Mouse (Mus musculus) heart, adult 11 months (tissue): Measurements from ENCODE around the gene Elp1.
A peak's percentile ranks its signal among the peaks of the same experiment; 100 is the strongest.

Source experiments
- DNase-seq: peaks from one replicate; pipeline ENCODE4 v3.0.0; 2022

The Elp1 gene

DNA sequence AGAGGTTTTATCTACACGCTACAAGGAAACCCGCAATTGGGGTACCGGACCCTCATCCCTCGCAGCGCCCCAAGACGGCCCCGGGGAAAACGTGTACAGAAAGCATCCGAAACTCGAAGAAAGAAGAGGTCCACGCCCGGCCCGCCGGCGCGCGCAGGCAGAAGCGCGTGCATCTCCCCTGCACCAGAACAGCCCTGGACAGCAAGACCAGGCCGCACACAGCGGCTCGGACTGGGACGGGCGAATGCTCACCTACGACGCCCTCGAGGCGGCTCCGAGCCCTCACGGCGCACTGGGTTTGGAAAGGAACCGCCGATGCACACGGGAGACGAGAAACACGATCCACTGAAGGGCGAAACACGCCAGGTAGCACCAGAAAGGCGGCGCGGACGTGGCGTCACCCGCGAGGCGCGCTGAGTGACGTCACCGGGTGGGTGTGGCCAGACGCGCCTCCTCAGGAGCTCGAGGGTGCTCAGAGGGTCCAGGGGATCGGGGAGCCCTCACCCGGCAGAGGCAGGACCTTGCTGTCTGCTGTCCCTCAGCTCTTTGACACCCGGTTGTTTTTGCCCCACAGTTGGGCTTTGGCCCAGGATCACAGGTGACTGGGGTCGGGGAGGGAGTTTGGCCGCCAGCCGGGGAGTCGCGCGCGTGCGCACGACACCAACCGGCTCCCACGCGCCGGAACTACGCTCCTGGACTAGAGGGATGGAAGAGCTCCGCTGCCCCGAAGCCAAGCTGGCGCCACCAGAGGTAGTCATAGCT lies at the start of gene Elp1, which contains the start of gene Fam206a:
Gene Elp1 (minus strand): TSS at position 425 of the 762 bp plus-strand sequence.
Gene Fam206a (plus strand): TSS at position 439 of the 762 bp plus-strand sequence.
- peak; percentile 99 for DNase-seq

DNA sequence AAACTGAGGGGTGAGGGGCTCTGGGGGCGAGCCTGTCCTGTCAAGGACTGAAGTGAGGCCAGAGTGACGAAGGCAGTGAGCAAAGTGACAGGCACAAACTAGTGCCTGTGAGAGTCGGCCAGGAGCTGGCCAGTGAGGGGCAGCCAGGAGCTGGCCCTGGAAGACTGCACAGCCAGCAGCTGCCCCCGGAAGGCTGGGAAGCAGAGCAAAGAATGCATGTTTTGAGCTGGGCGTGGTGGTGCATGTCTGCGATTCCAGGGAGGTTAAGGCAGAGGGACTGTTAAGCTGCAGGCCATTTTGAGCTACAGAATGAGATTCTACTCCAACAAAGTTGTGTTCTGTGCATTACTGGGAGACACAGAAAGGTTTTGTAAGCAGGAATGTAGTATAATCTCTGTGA lies 48.6 kb upstream of the Elp1 start:
- DNase-seq = no peak

DNA sequence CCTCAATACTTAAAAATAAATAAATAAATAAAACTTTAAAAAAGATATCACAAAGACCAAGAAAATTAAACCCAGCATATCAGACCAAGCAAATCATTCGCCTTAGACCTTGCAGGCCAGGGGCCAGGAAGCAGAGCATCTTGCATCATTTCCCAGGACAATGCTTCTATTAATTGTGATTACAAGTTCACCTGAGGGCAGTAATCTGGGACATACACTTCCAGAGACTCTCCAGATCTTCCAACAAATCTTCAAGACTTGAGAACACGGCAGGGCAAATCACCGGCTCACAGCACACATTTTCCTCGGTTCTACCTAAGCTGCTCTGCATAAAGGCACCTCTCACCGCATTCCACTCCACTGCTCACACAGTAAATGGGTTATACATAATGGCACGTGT lies 45.9 kb upstream of the Elp1 start:
- no peak for DNase-seq

DNA sequence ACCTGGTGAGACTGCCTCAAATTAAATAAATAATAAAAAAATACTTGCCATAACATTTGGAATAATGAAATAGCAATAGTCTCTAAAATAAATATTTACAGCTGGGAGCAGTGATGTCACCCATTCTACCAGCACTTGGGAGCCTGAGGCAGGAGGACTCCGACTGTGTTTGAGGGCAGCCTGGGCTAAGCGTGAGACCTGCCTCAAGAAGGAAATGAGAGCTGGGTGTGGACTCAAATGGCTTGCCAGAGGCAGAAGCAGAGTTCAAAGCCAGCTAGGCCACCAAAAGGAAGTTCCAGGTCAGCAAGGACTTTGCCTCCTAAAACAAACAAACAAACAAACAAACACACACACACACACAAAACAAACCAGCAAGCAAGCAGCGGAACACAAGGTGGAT lies 45.3 kb upstream of the Elp1 start:
- DNase-seq = no peak

DNA sequence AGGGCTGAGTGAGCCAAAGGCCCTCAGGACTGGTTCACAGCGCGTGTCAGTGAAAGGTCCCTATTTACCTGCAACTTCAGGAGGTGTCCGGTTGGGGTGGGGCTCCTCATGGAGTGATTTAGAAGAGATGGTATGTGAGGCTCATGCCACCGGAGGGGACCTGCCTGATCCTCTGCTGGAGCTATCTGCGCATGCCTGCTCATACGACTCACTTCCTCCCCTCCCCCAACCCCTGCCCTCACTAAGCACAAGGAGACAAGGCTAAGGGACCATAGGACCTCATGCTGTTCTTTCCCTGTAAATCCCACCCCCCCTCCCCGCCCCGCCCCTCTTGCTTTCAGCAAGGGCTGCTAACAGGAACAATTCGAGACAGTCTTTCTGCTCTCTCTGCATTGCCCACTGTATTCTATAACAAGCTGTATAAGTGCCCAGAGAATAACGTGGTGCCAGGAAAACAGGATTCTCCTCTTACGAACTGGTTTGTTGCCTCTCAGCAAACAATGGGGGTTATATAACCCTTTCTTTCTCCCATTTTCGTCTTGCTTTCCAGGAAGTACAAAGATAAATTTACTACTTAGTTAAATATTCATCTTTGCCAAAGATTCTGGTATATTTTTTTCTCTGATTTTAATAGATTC lies 43.9 kb upstream of the Elp1 start:
- DNase-seq = no peak

DNA sequence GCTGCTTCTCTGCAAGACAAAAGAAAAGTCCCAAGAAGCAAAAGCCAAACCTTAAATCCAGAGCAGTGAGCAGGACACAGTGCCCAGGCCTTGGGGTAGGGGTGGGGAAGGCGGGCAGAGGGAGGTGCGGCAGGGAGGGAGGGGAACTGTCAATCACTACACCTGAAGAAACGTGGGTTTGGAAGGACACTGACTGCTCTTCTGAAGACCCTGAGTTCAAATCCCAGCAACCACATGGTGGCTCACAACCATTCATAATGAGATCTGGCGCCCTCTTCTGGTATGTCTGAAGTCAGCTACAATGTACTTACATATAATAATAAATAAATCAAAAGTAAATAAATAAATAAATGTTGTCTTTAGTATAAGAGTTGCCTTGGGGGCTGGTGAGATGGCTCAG lies 42.8 kb upstream of the Elp1 start:
- no peak for DNase-seq

DNA sequence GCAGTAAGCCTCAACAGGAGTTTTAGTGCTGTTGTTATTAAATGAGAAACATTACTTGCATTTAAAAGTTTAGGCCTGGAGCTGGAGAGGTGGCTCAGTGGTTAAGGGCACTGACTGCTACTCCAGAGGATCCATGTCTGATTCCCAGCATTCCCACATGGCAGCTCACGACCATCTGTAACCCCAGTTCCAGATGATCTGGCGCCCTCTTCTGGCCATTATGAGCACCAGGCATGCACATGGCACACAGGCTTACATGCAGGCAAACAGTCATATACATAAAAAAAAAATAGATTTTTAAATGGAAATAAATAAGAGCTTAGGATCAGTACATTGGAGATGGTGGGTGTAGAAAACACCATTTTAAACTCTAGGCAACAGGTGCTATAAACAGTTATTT lies 41.8 kb upstream of the Elp1 start:
- no peak for DNase-seq

DNA sequence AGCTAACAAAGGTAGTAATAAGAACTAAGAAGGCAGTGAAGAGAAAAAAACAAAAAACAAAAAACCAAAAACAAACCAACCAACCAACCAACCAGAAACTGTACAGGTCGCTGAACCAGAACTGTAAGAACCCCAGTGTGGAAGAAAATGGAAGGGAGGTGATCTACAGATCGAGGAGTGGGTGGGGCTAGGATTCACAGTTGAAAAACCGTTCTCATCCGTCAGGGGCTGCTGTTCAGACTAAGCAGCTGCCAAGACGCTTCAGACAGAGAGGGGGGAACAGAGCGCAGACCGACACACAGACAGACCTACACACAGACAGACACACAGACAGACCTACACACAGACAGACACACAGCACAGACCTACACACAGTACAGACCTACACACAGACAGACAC lies 40.4 kb upstream of the Elp1 start:
- DNase-seq = no peak

DNA sequence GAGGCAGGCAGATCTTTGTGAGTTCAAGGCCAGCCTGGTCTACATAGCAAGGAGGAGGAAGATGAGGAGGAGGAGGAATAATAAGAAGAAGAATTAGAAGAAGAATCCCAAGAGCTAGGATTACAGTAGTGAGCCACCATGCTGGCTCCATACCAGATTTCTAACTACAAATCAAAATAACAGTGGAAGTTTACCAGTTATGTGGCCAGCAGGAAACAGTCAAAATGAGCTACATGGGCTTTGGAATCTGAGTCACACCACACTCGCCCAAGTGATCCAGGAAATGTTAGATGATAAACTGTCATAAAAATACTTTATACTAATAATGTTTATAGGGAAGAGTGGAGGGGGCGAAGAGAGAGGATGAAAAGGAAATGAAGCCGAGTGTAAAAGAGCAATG lies 38.2 kb upstream of the Elp1 start:
- no peak for DNase-seq

DNA sequence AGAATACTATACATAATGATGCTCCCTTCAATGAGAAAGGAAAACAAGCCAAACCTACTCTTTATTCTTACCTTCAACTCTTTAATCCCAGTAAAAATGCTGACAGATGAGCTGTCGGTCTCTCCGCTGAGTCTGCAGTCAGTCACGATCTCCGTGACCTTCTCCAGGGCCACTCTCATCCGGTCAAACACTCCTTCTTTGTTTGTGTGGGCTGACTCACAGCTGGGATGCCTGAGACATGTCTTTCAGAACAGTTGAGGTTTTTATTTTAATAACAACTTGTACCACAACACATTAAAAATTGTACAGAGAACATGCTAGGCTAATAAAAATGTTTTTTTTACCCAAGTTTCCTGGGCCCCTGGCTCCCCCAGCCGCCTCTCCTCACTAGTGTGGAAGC lies 35.5 kb upstream of the Elp1 start:
- no peak for DNase-seq

DNA sequence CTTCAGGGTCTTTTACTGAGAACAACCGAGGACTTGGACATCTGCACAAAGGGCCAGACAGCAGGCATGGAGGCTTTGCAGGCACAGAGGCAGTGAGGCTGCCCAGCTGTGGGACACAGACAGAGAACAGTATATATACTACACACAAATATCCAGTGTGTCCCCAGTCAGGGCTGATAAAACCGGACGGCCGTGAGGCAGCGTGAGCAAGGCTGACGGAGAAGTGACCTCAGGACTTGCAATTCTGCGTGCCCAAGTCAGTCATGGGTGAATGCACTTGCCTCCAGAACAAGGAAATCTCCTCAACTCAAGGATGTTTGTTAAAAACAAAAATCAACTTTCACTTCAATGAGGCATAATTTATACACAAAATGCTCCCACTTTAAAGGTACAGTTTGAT lies 29.9 kb upstream of the Elp1 start:
- no peak for DNase-seq

DNA sequence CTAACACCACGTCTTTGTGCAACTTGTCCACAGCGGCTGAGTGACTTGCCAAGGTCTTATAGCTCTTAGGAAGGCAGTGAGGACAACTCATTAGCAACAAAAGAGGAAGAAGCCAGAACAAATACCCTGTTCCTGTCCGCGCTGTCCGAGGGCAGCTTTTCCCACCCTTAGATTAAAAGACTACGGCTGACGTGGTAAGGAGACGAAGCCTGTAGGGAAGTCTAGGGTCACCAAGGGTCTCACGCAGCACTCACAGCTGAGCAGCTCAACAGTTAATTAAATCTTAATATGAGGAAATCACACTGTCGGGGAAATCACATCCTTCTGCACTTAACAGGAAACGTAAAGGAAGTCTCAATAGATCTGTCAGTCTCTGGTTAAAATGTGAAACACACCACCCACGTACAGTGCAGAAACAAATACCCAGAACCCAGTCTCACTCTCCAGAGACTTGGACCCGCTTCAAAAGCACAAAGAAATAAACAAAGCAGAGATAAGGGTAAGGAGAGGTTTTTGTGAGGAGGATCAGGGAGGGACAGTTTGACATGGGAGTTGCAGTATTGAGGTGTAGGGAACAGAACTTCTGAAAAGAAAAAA lies 29.0 kb upstream of the Elp1 start:
- DNase-seq = no peak

DNA sequence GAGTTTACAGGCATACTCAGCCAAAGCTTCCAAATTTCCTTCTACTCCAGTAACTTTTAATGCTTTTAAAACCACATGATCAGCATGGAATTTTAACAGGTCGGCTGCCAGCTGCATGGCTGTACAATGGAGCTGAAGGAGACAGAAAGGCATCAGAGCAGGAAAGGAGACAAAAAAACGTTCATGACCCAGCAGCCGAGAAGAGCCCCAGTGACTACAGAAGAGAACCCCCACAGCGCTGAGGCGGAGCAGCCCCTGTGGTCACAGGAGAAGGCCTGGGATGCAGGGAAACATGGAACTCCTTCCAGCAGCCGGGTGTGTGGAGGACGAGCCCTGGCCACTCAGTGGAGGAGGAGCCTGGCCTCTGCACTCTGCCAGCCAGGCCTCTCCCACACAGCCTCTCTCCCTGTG lies 27.4 kb upstream of the Elp1 start:
- DNase-seq = peak; percentile 93

DNA sequence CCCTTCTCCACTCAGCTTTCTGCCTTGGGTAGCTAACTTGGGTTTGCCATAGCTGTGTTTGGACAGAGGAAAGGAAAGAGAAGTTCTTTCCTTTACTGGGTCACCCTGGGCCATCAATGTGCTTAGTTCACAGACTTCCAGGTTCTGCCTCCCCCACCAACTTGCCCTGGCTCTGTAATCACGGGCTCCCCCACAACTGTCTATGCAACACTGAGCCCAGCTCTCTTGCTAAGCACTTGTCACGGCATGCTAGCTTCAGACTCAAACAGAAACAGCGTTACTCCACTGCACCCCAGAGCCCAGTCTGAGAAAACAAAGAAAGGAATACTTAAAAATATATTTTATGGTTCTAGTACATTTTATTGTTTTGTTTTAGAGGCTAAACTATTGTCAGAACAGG lies 26.8 kb upstream of the Elp1 start:
- DNase-seq = no peak

DNA sequence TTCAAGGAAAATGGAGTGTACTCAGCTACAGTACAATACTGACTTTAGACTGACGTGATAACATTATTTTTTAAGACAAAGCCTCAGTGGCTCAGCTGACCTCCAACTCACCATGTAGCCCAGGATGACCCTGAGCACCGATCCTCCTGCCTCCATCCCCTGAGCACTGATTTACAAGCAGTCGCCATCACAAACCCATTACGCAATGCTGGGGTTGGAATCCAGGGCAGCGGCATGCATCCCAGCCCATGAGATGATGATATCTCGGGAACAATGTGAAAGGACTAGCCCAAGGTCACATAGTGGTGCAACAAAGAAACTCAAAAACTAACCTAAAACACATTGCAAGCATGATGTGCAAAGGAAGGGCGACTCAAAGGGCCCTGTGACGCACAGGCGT lies 22.1 kb upstream of the Elp1 start:
- DNase-seq = no peak

DNA sequence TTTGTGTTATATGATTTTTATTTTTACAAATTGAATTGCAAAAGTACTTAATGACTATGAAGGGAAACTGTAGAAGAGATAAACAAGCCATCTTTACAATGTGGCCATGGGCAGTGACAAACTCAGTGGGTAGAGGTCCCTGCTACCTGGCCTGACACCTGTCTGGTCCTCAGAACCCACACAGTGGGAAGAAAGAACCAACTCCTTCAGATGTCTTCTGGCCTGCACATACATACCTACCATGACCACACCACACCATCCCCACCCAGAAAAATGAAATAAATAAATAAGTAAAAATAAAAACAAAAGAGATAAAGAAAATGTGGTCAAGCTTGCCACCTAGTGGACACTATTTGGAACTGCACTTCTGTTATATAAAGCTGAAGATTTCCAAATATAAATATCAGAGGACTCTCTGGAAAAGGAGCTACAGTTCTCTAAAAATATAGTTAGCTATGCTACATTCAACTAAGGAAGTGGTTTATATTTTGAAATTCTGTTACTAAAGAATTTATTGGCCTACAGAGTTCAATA lies 18.0 kb upstream of the Elp1 start:
- no peak for DNase-seq

DNA sequence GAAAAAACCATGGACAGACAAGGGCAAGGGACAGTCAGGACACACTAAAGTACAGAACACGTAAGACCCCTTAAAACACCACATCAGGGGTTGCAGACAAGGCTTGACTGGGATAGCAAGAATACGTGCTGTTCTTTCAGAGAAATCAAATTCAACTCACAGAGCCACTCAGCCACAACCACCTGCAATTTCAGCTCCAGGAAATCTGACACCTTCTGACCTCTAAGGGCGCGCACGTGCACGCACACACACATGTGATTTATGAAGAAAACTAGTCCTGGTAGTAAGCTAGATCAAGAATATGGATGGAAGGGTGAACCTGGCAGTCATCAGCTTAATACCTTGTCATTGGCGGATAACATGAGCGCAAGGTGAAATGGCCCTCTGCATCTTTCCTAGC lies 13.0 kb upstream of the Elp1 start:
- DNase-seq = no peak

DNA sequence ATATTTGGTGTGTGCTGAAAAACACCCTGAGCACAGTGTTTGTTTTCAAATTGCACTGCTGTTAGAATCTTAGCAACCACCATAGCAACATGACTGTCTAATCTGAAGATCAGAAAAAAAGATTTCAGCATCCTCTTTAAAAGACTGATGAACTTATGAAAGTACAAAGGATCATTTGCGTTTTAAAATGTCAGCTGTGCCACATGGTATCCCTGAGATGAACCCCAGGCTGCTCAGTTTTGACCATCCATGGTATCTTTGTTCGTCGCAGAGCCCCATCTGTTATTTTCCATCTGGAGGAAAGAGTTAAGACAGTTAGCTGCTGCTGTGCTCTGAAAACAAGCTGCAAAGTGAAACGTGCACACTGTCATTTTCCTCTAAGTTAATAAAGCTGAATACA lies 10.0 kb upstream of the Elp1 start:
- no peak for DNase-seq

DNA sequence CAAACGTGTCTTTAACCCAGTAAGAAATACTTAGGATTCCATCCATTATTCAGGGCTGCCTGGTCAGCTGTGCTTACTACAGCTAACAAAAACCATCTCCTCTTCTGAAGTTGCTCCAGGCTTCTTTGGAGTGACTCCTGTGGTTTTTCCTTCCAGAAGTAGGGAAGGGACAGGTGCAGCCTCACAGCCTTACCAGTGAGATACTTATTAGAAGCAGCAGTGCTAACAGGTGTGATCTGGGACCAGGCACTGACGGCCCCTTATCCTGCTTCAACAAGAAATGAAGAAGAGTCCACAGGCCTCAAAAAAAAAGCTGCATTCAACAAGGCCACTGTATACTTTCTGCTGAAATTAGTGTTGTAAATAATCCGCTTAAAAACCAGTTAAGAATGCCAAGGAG lies 9.5 kb upstream of the Elp1 start:
- DNase-seq = no peak

DNA sequence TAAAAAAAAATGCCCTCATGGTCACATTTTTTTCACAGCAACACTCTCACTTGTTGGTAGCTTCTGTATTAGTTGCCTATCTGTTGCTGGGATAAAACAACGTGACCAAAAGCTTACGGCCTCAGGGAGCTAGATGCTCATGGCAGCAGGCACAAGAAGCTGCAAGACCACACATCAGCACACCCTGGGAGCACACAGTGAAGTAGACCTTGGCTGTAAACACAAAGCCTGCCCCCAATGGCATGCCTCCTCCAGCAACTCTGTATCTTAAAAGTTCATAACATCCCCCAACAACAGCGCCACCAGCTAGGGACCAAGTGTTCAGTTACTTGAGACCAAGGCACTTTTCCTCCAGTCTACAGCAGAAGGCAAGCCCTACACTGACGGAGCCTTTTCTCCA lies 6.9 kb upstream of the Elp1 start:
- no peak for DNase-seq

DNA sequence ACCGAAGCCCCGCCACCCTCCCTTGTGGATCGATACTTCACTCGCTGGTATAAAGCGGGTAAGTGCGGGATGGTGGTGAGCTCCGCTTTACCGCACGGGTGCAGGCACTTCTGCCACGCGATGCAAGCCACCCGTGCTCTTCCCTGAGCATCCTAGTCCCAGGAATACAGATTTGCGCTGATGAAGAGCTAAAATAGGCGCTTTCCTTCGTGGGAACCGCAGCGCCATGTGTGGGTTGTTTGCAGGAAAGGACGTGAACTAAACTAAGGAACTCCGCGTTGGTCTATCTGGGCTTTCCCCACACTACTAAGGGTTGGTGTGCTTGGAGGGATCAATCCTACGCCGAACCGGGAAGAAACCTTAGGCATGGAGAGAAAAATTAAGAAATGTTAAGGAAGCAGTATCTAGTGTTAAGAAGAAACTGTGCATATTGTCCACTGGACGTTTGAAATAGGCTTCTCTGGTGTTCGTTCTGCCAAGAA lies 579 bp upstream of the Elp1 start:
- DNase-seq = no peak

DNA sequence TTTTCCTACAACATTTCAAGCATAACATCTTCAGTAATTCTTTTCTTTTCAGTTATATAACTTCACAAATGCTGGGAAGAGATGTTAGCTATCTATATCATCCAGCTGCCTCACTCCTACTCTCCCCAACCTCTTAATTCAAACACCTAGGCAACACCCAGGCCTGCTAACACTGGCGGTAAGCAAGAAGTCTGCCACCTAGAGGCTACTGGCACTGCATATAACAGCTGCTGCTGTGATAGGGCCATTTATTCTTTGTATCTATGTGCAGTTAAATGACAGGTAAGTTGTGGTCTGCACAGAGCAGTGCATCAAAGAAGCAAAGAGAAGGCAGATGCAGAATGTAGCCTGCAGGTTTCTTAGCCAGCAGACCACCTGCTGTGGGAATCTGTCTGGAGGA lies 10.8 kb downstream of the Elp1 start:
- no peak for DNase-seq

DNA sequence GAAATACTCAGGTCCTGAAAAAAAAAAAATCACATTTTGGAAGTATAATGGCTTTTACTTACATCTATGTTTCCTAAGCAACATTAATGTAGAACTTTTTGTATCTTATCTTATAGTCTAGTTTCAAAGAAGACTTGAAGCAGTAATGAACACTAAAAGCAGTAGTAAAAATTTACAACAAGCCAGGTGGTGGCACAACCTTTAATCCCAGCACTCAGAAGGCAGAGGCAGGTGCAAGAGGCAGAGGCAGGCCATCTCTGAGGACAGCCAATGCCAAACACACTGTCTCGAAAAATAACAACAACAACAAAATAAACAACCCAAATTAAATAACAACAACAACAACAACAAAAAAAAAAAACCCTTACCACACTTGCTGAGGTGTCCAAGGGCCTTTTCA lies 31.1 kb downstream of the Elp1 start:
- no peak for DNase-seq

DNA sequence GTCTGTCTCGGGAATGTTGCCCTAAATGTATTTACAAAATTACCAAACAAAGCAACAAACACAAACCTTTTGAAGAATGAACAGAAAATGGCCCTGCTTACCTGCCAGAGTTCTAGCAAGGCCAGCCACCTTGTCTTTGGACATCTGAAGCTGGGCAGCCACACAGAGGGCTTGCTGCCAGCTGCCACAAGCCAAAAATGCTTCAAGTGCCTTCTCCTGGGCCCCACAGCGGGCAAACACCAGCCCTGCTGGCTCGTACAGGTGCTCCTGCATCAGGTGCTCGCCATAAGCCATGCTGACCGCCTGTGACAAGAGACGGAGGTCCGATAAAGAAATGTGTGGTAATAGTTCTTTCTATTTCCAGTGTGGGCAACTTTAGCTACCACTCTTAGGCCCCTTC lies 33.2 kb downstream of the Elp1 start:
- peak; percentile 95 for DNase-seq
